Mouse (Mus musculus) neutrophil, adult 83 days (primary cell): Measurements from ENCODE around the gene Skap2. TPM values are rescaled to one million over a fixed set of nuclear protein-coding genes. Genes with fewer than 3 reads are reported as not detected.

Experiments used
- total RNA-seq, 2 experiments: library from RNA; stranded (reverse); gene quantifications; one replicate each; pipeline ENCODE4 v1.2.4; 2023

Gene Skap2
- 100 to 1,000 TPM; 187 to 226 TPM for total RNA-seq

GRCm38 (mm10) chr6:52012409-52013244, at the start of gene Skap2:
Gene Skap2, minus strand, starts transcription at chr6:52012549.

Other genes starting within 250 kb of the Skap2 start
- not detected for gene Hoxa1, start 145.8 kb upstream of the Skap2 start, total RNA-seq
- gene Hoxa2, start 152.3 kb upstream of the Skap2 start, total RNA-seq = not detected
- gene 5730596B20Rik, start 164.9 kb upstream of the Skap2 start, total RNA-seq = not detected
- gene Hoxa4, start 179.2 kb upstream of the Skap2 start, total RNA-seq = under 1 TPM in 1 of 2 experiments, not detected in 1; 0.24 TPM
- gene Hoxa5, start 192.0 kb upstream of the Skap2 start, total RNA-seq = not detected
- gene Hoxa6, start 196.2 kb upstream of the Skap2 start, total RNA-seq = not detected
- gene Hoxa3, start 200.8 kb upstream of the Skap2 start, total RNA-seq = under 1 TPM in 1 of 2 experiments, not detected in 1; 0.46 TPM
- gene Gm28308, start 200.8 kb upstream of the Skap2 start, total RNA-seq = not detected
- gene Hoxa7, start 209.3 kb upstream of the Skap2 start, total RNA-seq = under 1 TPM in 1 of 2 experiments, not detected in 1; 0.90 TPM
- gene Hoxa9, start 218.5 kb upstream of the Skap2 start, total RNA-seq = 1 to 10 TPM in 1 of 2 experiments, under 1 TPM in 1; 0.31 to 1.1 TPM
- under 1 TPM in 1 of 2 experiments, not detected in 1; 0.15 TPM for gene Hoxa10, start 228.3 kb upstream of the Skap2 start, total RNA-seq
- not detected for gene Hoxa11, start 233.3 kb upstream of the Skap2 start, total RNA-seq
- not detected for gene Hoxa13, start 248.3 kb upstream of the Skap2 start, total RNA-seq